Mouse (Mus musculus) bone marrow, adult 2 months (tissue): Measurements from ENCODE around the gene D930048N14Rik. TPM values are rescaled to one million over a fixed set of nuclear protein-coding genes. Genes with fewer than 3 reads are reported as not detected.
A peak's percentile ranks its signal among the peaks of the same experiment; 100 is the strongest.
"Not testable (repeated sequence)": the region's sequence is repeated elsewhere in the genome, so short reads cannot be mapped to it uniquely, and the experiment has no call there.

Experiments
- H3K27ac ChIP-seq: fragments of 200-500 bp; 2 replicates; pipeline ENCODE4 v1.5.1; 2012; ENCODE audit warnings: low read depth, mild to moderate bottlenecking, control low read depth, inconsistent platforms, low read length; ENCODE audit not compliant: control insufficient read depth, poor library complexity, insufficient read depth
- H3K4me1 ChIP-seq: fragments of 200-500 bp; 2 replicates; pipeline ENCODE4 v1.6.1; 2011; ENCODE audit warnings: low read length; ENCODE audit not compliant: control insufficient read depth, insufficient read depth
- H3K4me3 ChIP-seq: fragments of 200-500 bp; replicated peaks from 2 replicates; pipeline ENCODE3; 2011; ENCODE audit warnings: mild to moderate bottlenecking, low read depth, low read length, control low read depth; ENCODE audit not compliant: control insufficient read depth
- CTCF ChIP-seq: fragments of 200-500 bp; IDR thresholded peaks from 2 replicates; pipeline ENCODE4 v1.5.1; 2011; ENCODE audit warnings: low read length, control low read depth; ENCODE audit not compliant: control insufficient read depth, insufficient read depth
- POLR2A ChIP-seq: fragments of 200-500 bp; IDR thresholded peaks from 2 replicates; pipeline ENCODE4 v1.6.1; 2011; ENCODE audit warnings: low read depth, mild to moderate bottlenecking, control low read depth, low read length, borderline replicate concordance; ENCODE audit not compliant: control insufficient read depth
- WGBS: fragments of 180-500 bp; shearing (Covaris S2); methylation state at CpG from one replicate; pipeline ENCODE4 v1.1.7; 2018; 5-methylcytosine and 5-hydroxymethylcytosine counted together
- polyA plus RNA-seq: library from polyadenylated mRNA; stranded (reverse); fragments of >200 nt; gene quantifications from 2 replicates; pipeline ENCODE4 v1.2.4, GENCODE M21; 2011; ENCODE audit warnings: low replicate concordance; ENCODE audit not compliant: missing spikeins, insufficient read depth, insufficient read length

The D930048N14Rik gene
- polyA plus RNA-seq, 1 experiment = 0.72 TPM

GRCm38 (mm10) chr11:51614256-51614655 is 36.5 kb upstream of the D930048N14Rik start:
- no peak for TF ChIP-seq POLR2A
- no peak for TF ChIP-seq CTCF
- Histone ChIP-seq H3K4me1 (peaks cover 4% of the 10 kb centered on the region), H3K27ac (no peak overlapping the region), H3K4me3 (no peak overlapping the region)
- WGBS = 84% methylated on average over 8 of the region's 8 CpGs

- Histone ChIP-seq H3K27ac (peak overlapping the region; percentile 86; the same call in 1 of the 2 replicates), H3K4me3 (peak overlapping the region; percentile 31), H3K4me1 (peaks cover 4% of the 10 kb centered on the region)
- 19% methylated on average over 7 of the region's 7 CpGs for WGBS
- TF ChIP-seq POLR2A = no peak
- no peak for TF ChIP-seq CTCF
Measured at GRCm38 (mm10) chr11:51615129-51615528, 35.6 kb upstream of the D930048N14Rik start.

- H3K4me3 ChIP-seq = peak overlapping the region; percentile 85
- WGBS = under 1% methylated on average over 14 of the region's 14 CpGs
- H3K27ac ChIP-seq = peak overlapping the region; percentile 86
- TF ChIP-seq POLR2A (peak; percentile 92), CTCF (no peak)
- peaks cover 4% of the 10 kb centered on the region for H3K4me1 ChIP-seq
Measured at GRCm38 (mm10) chr11:51615601-51616000, 35.2 kb upstream of the D930048N14Rik start.

- not testable (repeated sequence) for H3K4me3 ChIP-seq, H3K4me1 ChIP-seq, H3K27ac ChIP-seq
- WGBS = 85% methylated on average over 7 of the region's 7 CpGs
Measured at GRCm38 (mm10) chr11:51616113-51616512, 34.6 kb upstream of the D930048N14Rik start.

GRCm38 (mm10) chr11:51617693-51618092 is 33.1 kb upstream of the D930048N14Rik start:
- Histone ChIP-seq H3K27ac (no peak overlapping the region), H3K4me1 (peaks cover 4% of the 10 kb centered on the region), H3K4me3 (no peak overlapping the region)
- WGBS = under 1% methylated on average over 4 of the region's 4 CpGs
- TF ChIP-seq CTCF (peak; percentile 76), POLR2A (no peak)

- 23% methylated on average over 8 of the region's 8 CpGs for WGBS
- H3K4me1 ChIP-seq = peaks cover 4% of the 10 kb centered on the region
- peak overlapping the region; percentile 8; the same call in 1 of the 2 replicates for H3K27ac ChIP-seq
- H3K4me3 ChIP-seq = peak overlapping the region; percentile 66
- TF ChIP-seq POLR2A = no peak
- TF ChIP-seq CTCF = no peak
Measured at GRCm38 (mm10) chr11:51618894-51619408, 31.8 kb upstream of the D930048N14Rik start.

GRCm38 (mm10) chr11:51619409-51620060 is 31.2 kb upstream of the D930048N14Rik start, which contains the start of gene Nhp2:
Gene Nhp2 (plus strand): TSS chr11:51619735.
- H3K4me3 ChIP-seq = peak within 1 kb of the TSS; percentile 93
- under 1% methylated on average over 51 of the region's 51 CpGs for WGBS
- H3K27ac ChIP-seq = peak within 1 kb of the TSS; percentile 64
- TF ChIP-seq POLR2A (no peak; the same call in 1 of the 2 replicates), CTCF (no peak)
- H3K4me1 ChIP-seq = peaks cover 4% of the 10 kb centered on the region

- Histone ChIP-seq H3K4me3 (peak overlapping the region; percentile 93), H3K27ac (peak overlapping the region; percentile 64), H3K4me1 (peaks cover 4% of the 10 kb centered on the region)
- TF ChIP-seq CTCF (no peak), POLR2A (no peak)
- under 1% methylated on average over 11 of the region's 11 CpGs for WGBS
Measured at GRCm38 (mm10) chr11:51620084-51620483, 30.7 kb upstream of the D930048N14Rik start.
